Mouse (Mus musculus) bone marrow macrophage, adult 2 months (primary cell): ENCODE measurements around the gene Plin3.

ENCODE experiments used
- CTCF ChIP-seq: IDR thresholded peaks from 2 replicates; pipeline ENCODE4 v1.5.1; 2012; ENCODE audit warnings: low read depth, mild to moderate bottlenecking, low read length, moderate library complexity
- POLR2A ChIP-seq: IDR thresholded peaks from 2 replicates; pipeline ENCODE4 v1.6.1; 2012; ENCODE audit warnings: mild to moderate bottlenecking, low read depth, low read length, borderline replicate concordance

DNA sequence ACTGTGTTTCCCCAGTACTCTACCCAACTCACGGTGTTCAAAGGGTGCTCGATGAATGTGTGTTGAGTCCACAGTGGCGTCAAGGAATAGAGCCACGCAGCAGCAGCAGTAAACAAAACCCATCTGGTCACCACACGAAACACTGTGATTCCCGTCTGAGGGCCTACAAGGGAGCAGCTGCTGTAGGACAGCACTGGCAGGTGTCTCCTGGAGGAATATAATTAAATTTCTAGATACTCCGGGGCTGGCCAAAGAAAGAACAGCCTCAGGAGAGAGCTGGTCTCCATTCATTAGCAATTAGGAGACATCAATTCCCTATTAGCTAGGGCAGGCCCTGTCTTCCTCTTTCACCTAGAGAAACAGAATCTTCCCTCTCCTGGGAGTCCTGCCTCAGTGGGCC, 47.1 kb downstream of the Plin3 start:
- no peak for TF ChIP-seq POLR2A
- no peak for TF ChIP-seq CTCF
